Mouse (Mus musculus): ENCODE results near the gene 9230102O04Rik. TPM values are rescaled to one million over a fixed set of nuclear protein-coding genes. Genes with fewer than 3 reads are reported as not detected.

Gene 9230102O04Rik
- not detected in 3 replicates for total RNA-seq (2017)

DNA sequence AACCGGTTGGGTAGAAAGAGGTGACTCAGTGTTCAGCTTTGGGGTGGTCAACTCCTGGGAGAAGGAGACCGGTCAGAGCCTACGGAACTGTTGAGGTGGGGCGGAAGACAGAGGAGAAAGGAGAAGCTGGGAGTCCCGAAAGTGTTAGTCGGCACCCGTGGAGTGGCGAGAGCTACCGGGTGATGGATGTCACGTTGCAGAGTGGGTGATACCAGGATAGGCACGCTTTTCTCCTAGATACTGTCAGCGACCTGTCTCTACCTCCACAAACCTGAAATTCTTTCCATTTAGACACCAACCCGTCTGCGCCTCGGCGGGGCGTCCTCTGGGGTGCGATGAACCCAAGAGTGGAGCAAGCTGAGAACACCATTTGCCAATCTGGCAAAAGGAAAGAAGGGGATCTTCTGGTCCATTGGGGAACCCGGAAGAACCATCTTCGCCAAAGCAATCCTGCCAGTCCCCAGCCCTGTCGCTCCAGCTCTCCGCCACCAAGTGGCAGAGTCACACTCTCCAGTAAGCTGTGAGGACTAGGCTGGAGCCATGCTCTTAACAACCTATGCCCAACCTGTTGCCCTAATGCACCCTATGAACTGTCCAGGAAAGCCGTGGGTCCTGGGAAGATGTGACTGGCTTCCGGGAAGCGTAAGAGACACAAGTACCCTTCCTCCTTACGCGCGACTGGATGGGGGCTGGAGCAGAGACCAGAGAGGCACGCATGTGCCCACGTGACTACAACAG lies at the start of gene 9230102O04Rik:
Gene 9230102O04Rik, minus strand, starts transcription at position 628 of the 738 bp plus-strand sequence.
- 0 out of 2 replicates have a peak, but pooled peaks have one; percentile 23 for ATAC-seq (replicated peaks; ENCODE audit: insufficient number of reproducible peaks, low FRiP score, low TSS enrichment, poor library complexity, severe bottlenecking)

DNA sequence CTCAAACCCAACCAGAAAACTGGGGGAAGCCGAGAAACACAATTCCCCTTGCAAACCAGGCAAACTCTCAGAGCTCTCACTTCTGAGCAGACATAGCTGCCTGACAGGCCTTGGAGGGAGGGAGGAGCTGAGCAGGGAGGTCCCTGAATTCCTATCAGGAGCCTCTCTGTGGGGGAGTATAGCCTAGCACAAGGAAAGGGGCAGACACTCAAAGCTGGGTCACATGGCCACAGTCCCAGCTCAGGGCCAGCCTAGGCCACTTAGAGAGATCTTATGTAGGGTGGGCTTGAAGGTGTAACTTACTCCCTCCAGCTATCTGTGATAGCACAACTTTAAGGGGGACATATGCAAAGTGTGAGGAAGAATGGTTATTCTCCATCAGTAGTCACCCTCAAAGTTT lies 46.6 kb upstream of the 9230102O04Rik start:
- ATAC-seq (replicated peaks; ENCODE audit: insufficient number of reproducible peaks, low FRiP score, low TSS enrichment, poor library complexity, severe bottlenecking), result no peak

DNA sequence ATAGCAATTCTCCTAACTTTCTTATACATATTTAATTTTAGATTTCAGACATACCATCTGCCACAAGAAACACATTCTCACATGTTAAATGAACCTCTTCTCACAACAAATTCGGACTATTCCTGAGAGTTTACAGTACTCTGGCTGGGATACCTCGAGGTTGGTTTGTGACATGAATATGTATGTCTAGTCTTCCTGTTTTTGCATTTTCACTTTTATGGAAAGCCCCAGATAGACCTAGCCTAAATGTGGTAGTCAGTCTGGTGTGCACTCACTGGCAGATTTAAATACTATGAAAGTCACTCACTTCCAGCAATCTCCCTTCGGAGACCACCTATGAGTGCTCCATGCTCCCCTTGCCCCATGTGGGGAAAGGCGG lies 37.6 kb upstream of the 9230102O04Rik start:
- no peak for ATAC-seq (replicated peaks; ENCODE audit: insufficient number of reproducible peaks, low FRiP score, low TSS enrichment, poor library complexity, severe bottlenecking)

DNA sequence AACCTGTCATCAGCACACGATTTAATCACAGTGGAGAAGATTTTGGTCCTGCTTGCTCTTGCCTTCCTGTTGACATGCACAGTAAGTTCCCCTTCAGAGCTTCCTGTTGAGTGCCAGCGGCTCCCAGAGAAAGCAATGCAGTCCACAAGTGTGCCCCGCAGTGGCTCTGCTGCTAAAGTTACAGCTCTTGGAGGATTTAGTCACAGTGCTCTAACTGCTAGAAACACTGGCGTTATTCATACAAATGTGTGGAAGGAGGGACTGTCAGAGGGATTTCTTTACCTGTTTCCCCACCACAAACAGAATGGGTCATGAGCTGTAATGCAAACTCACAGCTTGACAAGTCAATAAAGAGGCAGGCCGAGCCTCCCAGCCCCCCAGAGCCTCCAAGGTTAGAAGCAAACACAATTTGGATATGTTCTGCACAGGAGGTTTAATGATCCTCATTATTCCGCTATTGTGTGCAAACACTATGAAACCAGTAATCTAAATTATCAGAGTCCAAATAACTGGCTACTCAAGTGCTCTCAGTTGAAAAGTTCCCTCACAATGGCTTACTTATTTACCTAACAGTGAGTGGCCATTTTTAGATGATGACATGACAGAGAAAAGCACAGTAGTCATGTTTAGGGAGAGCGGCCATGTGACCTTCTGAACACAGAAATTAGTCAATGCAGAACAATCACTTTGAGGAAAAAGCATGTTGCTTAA lies 37.0 kb upstream of the 9230102O04Rik start:
- ATAC-seq (replicated peaks; ENCODE audit: insufficient number of reproducible peaks, low FRiP score, low TSS enrichment, poor library complexity, severe bottlenecking), result peak; percentile 51; the same call in 1 of the 2 replicates

DNA sequence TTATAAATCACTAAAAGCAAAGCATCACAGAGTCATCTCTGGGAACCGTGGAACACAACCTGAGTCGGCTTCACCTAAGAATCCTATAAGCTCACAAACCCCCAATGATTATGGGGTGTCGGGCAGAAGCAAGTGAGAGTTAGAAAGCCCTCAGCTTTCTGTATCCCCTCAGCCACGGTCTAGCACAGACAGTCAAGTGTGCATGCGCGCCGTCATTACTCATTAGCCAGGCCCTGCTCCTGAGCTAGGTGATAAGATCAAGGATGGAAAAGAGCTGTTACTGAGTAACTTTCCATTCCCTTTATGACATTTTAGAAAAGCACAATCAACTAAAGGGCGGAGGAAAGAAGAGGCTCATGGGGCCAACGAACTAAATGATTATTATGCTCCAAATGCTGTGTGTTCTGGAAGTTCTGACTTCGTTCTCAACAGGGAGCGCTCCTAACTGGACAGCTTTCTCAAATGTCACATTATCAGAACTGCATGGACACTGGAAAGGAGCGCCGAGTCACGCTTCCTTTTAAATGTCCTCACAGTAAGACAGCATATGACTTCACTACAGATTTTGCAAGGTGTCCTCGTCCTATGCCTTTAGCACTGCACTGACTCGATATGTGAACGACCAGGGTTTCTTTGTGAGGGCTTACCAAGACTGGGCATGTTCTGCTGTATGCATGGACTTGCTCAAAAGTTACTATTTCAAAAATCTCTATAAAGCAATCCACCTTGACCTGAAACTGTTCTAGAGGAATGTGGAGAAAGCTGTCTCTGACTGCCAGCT lies 29.5 kb upstream of the 9230102O04Rik start:
- no peak for ATAC-seq (replicated peaks; ENCODE audit: insufficient number of reproducible peaks, low FRiP score, low TSS enrichment, poor library complexity, severe bottlenecking)

DNA sequence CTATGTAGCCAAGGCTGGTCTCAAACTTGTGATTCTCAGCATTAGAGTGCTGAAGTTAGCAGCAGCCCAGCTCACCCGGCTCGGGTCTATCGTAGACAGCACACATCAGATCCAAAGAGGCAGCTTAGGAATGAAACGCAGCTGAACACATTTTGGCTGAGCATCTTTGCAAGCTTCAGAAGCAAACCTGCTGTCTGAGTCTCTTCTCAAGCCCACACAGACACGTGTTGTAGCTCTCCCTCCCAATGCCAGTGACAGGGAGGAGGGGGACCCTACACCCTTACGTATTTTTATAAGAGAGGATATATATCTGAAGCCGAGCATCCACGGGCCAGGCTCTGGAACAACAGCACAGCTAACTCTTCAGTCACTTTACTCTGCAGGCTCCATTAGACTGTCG lies 28.3 kb upstream of the 9230102O04Rik start:
- ATAC-seq (replicated peaks; ENCODE audit: insufficient number of reproducible peaks, low FRiP score, low TSS enrichment, poor library complexity, severe bottlenecking), result no peak

DNA sequence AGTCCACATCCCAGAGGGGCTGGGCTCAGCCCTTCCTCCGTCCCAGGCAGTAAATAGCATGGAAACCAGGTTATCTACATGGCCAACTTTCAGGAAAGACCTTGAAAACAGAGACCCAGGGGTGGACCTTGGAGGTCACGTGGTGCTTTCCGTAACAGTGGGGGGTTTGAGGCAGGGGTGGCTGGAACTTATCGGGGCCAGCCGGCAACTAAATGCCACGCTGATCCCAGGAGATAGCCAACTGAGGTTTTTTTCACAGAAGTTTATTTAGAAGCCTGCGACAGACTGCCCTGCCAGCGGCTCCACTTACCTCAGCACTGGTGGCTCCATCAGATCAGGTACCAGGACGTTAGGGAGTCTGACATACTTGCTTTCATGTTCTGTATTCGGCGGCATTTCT lies 16.7 kb upstream of the 9230102O04Rik start:
- no peak for ATAC-seq (replicated peaks; ENCODE audit: insufficient number of reproducible peaks, low FRiP score, low TSS enrichment, poor library complexity, severe bottlenecking)

DNA sequence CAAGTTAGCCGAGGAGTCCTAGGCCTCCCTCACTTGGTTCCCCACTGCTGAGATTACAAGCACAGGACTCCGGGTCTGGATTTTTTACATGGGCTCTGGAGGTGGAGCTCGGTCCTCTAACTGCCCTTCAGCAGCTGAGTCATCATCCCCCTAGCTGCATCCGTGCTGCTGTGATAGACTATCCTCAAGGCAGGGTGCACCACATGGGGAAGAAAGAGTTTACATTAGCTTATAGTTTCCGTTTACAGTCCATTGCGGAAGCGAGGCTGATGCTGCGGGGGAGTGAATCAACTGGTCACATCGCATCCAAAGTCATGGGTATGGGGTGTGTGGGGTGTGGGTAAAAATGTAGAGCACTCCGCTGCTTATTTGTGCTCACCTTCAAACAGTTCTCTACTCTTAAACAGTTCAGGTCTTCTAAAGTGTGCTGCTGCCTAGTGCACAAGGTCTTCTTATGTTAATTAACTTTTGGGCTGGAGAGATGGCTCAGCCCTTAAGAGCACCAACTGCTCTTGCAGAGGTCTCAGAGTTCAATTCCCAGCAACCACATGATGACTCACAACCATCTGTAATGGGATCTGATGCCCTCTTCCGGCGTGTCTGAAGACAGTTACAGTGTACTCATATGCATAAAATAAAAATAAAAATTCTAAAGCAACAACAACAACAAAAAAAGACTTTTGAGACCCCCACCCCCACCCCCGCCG lies 14.7 kb upstream of the 9230102O04Rik start:
- no peak for ATAC-seq (replicated peaks; ENCODE audit: insufficient number of reproducible peaks, low FRiP score, low TSS enrichment, poor library complexity, severe bottlenecking)

DNA sequence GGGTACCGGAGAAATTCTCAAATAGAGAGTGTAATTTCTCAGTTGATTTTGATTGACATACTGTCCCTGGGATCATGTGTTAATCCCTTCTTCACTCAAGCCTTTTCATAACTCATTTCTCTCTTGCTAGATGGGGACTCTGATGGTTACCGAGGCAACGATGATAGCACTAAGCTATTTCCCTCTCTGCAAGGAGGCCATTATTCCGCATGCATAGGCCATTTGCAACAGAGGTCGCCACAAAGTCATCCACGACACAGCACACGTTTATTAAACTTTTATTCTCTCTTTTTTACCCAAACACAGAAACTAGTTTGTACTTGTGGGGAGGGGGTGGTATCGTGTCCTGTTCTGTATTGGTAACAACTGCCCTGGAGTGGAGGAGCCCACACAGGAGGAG lies 8.5 kb upstream of the 9230102O04Rik start:
- ATAC-seq (replicated peaks; ENCODE audit: insufficient number of reproducible peaks, low FRiP score, low TSS enrichment, poor library complexity, severe bottlenecking), result no peak

DNA sequence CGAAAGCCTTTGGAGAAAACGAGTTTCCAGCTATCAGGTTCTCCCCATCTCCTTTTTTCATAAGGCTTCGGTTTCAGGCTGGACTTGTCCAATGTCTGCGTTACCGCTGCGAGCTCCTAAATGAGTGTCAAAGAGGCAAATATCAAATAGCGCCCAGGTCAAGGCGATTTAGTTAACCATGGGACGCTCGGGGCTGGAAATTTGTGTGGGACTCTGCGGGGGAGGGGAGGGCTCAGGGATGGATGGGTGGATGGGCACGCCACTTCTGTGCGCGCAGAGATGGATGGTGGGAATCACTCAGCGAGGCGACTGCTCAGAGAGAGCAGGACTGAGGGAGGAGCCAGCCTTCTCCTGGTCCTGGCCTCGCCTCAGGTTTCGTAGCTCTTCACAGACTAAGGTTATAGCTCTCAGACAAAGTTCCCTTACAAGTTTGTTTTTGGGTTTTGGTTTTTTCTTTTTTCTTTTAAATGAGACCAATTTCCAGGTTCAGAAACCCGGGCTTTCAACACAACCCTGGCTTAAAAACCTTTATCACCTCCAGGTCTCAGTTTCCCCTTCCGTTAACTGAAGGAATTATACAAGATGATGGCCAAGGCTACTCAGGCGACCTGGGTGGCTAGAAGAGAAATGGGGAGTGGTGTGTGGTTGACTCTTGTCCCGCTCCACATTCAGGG lies 6.9 kb upstream of the 9230102O04Rik start:
- no peak for ATAC-seq (replicated peaks; ENCODE audit: insufficient number of reproducible peaks, low FRiP score, low TSS enrichment, poor library complexity, severe bottlenecking)

DNA sequence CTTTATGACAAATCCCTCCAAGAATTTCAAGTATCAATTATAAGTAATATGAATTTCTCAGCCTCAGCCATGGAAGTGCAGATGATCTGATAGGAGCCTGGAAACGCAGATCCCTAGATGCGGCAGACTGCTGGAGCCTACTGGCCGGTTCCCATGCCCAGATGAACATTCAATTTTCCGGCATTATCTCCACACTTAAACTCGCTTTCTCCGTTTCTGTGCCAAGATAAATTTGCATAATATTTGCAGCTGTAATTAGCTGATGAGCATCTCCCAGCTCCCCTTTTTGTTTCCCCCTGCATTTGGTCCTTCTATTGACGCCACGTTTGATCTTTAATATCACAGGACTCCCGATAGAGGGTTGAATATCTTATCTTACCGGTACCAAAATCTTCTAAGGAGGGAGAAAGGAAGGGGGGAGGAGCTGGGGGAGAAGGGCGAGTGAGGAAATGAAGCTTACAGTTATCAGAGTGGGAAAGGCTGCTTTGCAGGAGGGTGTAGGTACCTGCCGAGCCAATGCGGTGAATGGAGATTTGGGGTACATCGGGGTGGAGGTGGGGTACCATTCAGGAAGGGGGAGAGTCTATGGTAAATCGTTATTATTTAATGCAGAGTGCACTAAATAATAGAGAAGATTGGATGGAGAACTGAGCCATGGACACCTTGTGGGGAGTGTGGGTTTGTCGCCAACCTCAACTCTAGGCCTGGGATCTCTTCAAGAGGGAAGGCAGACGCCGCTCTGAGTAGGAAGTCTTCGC lies 5.7 kb upstream of the 9230102O04Rik start:
- no peak for ATAC-seq (replicated peaks; ENCODE audit: insufficient number of reproducible peaks, low FRiP score, low TSS enrichment, poor library complexity, severe bottlenecking)

DNA sequence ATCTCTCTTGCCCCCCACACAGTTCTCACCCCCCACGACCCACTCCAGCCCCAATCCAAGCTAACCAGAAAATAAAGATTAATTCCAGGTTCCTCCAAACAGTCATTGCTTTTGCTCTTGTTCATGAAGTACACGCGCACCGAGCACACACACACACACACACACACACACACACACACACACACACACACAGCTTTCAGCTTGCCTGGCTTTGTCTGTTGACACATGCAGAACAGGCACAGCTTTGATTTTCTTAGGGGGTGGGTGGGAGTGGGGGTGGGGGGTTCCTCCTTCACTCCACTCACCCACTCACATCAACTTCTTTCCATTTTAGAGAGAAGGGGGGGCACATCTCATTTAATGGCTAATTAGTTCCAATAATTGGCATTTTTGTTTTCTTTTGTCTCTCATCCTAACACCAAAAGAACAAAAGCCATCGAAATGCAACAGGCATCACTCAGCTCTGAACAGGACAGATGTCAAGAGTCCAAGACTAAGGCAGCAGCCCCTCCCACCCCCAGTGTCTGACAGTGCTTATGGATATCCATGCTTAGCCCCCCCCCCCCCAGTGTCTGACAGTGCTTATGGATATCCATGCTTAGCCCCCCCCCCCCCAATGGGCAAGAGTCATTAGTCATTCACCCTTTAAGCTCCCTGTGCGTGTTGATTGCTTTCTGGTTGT lies 4.1 kb upstream of the 9230102O04Rik start:
- ATAC-seq (replicated peaks; ENCODE audit: insufficient number of reproducible peaks, low FRiP score, low TSS enrichment, poor library complexity, severe bottlenecking), result no peak

DNA sequence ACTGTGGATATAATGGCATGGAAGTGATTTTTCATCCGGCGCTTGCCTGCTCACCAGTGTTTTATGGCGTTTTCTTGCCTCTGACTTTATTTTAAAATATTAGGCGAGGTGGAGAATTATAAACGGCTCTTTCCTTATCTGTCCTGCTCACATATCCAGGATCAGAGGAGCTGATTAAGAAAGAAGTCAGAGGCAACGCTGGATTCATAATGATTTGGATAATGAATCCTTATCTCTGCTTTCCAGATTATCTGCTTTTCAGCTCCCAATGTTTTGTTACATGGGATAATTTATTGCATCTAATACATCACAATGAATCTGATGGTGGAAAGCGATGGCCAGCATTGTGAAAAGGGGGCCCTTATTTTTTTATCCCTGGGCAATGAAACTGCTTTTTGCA lies 3.2 kb upstream of the 9230102O04Rik start:
- ATAC-seq (replicated peaks; ENCODE audit: insufficient number of reproducible peaks, low FRiP score, low TSS enrichment, poor library complexity, severe bottlenecking), result no peak

DNA sequence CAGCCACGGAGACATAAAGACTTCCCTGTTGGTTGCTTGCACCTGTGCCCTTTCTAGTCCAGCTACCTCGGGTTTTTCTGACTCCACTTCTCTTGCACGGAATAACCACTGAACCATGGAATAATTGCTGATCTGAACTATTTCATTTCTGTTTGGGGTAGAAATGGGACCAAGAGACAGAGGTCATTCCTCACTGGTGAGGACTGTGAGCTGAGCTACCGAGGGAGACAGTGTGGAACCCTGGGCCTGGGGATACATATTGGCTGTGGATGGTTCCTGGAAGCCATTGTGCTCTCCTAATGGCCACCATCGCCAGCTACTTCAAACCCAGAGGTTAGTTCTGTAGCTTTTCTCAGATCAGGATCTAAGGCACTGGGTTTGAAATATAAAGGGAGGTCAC lies 1.6 kb upstream of the 9230102O04Rik start:
- ATAC-seq (replicated peaks; ENCODE audit: insufficient number of reproducible peaks, low FRiP score, low TSS enrichment, poor library complexity, severe bottlenecking), result no peak

DNA sequence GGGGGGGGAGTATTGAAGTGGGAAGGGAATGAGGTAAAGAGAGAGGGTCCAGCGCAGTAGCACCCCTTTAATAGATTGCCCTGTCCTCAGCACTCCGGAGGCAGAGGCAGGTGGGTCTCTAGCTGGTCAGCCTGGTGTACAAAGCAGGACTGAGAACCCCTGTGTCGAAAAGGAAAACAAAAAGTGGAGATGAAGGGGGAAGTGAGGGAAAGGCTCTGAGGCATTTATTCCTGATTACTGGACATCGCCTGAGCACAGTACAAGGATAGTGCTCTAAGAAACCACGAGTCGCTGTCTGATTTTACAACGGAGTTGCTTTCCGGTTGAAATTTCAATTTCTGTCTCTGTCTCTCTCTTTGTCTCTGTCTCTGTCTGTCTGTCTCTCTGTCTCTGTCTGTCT lies 911 bp upstream of the 9230102O04Rik start:
- no peak for ATAC-seq (replicated peaks; ENCODE audit: insufficient number of reproducible peaks, low FRiP score, low TSS enrichment, poor library complexity, severe bottlenecking)

DNA sequence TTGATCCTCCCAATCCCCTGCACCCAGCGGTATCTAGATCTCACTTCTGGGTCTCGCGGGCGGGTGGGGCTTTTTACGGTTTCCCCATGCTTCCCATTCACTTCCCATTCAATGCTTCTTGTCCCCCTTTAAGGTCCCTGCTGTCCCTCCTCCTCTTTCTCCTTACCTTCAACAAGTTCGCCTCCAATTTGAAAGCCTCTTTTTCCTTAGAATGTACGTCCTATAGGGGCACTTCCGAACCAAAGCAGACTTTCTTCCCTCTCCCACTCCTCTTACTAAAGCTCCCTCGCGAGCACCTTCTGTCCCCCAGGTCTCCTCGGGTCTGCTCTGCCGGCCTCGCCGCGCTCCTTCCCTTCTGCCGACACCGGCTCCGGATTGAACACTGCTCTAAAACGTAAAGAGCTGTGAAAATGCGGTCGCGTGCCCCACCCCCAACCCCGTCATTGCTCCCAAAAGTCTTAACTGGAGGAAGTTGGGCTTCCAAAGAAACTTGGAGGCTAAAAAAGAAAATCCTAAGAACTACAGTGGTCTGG lies 377 bp upstream of the 9230102O04Rik start, which contains the start of gene Gata3:
Gene Gata3, minus strand, starts transcription at position 384 of the 533 bp plus-strand sequence.
- ATAC-seq (replicated peaks; ENCODE audit: insufficient number of reproducible peaks, low FRiP score, low TSS enrichment, poor library complexity, severe bottlenecking), result no peak

DNA sequence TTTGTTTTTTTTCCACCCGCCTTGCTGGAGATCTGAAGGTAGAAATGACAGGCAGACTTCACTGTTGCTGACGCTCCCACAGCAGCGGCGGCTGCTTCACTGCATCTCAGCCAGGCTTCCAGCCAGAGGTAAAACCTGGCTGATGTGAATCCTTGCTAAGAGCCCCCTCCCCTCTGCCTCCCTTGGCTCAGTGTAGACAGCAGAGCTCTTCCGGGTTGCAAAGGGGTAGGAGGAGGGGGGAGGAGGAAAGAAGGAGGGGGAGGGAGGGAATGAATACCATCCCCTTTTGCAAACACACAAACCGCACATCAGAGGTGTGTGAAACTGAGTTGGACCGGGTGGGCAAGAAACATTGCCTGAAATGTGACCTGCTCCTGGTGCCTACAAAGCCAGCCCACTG lies 1.7 kb downstream of the 9230102O04Rik start:
- no peak for ATAC-seq (replicated peaks; ENCODE audit: insufficient number of reproducible peaks, low FRiP score, low TSS enrichment, poor library complexity, severe bottlenecking)

Data from monocyte, adult 5-6 weeks (primary cell).